Mouse (Mus musculus) lung, embryonic 14.5 days (tissue): Measurements from ENCODE around the gene Sec24b. TPM values are rescaled to one million over a fixed set of nuclear protein-coding genes. Genes with fewer than 3 reads are reported as not detected.

Experiments used
- ATAC-seq: fragments of 200-750 bp; cut with Nextera tagmentation; 2 replicates; pipeline ENCODE4 v1.8.0; 2017; ENCODE audit warnings: mild to moderate bottlenecking, moderate TSS enrichment, moderate library complexity; ENCODE audit not compliant: insufficient read depth
- DNase-seq: peaks from one replicate; pipeline ENCODE4 v3.0.0-alpha.2; 2015
- H3K27ac ChIP-seq: fragments of 300-500 bp; sonication (generic); 2 replicates; pipeline ENCODE4 v1.5.1; 2014; ENCODE audit warnings: low read depth, mild to moderate bottlenecking, moderate library complexity
- H3K27me3 ChIP-seq: fragments of 300-500 bp; sonication (generic); 2 replicates; pipeline ENCODE4 v1.6.1; 2014; ENCODE audit warnings: low read length, control low read depth; ENCODE audit not compliant: insufficient read depth
- H3K36me3 ChIP-seq: fragments of 300-500 bp; sonication (generic); 2 replicates; pipeline ENCODE4 v1.6.1; 2014; ENCODE audit warnings: control low read depth; ENCODE audit not compliant: insufficient read depth
- H3K4me1 ChIP-seq: fragments of 300-500 bp; sonication (generic); 2 replicates; pipeline ENCODE4 v1.6.1; 2014; ENCODE audit warnings: antibody characterized with exemption, control low read depth; ENCODE audit not compliant: insufficient read depth
- H3K4me2 ChIP-seq: fragments of 300-500 bp; sonication (generic); 2 replicates; pipeline ENCODE4 v1.6.1; 2014; ENCODE audit warnings: mild to moderate bottlenecking
- H3K4me3 ChIP-seq: fragments of 300-500 bp; sonication (generic); 2 replicates; pipeline ENCODE4 v1.5.1; 2014; ENCODE audit warnings: low read depth, low read length
- H3K9ac ChIP-seq: fragments of 300-500 bp; sonication (generic); 2 replicates; pipeline ENCODE4 v1.6.1; 2014
- H3K9me3 ChIP-seq: fragments of 300-500 bp; sonication (generic); 2 replicates; pipeline ENCODE4 v1.6.1; 2016; ENCODE audit warnings: low read depth, low read length, control low read depth
- CTCF ChIP-seq: IDR thresholded peaks from 2 replicates; pipeline ENCODE4 v1.5.1; 2016; ENCODE audit warnings: antibody characterized with exemption, low read depth
- WGBS: fragments of 180-500 bp; shearing (Covaris S2); extraction: QIAGEN DNeasy Blood & Tissue Kit; methylation state at CpG from one replicate; pipeline ENCODE4 v1.1.7; 2014; 5-methylcytosine and 5-hydroxymethylcytosine counted together
- polyA plus RNA-seq: library from polyadenylated mRNA; unstranded; fragments of >200 nt; fragmentation: Nextera tagmentation; extraction: Ambion mirVana; gene quantifications from 2 replicates; pipeline ENCODE4 v1.2.1, GENCODE M21; 2014

Gene Sec24b
- polyA plus RNA-seq, 1 experiment from 2014 or later = 46.3 TPM

DNA sequence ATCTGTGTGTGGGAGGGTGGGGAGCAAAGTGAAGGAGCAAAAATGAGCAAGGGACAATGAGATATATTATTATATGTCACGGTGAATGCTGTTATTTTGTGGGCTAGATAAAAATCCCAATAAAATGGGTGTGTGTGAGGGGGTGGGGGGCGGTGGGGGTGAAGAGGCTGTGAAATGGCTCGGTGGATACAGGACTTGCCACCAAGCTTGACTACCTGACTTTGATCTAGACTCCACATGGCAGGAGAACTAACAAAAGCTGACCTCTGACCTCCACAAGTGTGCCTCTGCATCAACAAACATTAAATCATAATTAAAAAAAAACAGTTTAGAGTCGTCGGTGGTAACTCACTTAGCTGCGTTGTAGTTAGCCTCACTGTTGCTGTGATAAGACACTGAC is 81.8 kb downstream of the Sec24b start:
- Histone ChIP-seq H3K4me3 (no peak overlapping the region), H3K9me3 (no peaks in the 10 kb centered on the region), H3K36me3 (peaks cover 23% of the 10 kb centered on the region), H3K4me1 (no peaks in the 10 kb centered on the region), H3K9ac (no peak overlapping the region), H3K4me2 (no peak overlapping the region), H3K27ac (no peak overlapping the region), H3K27me3 (no peaks in the 10 kb centered on the region)
- ATAC-seq = no peak
- TF ChIP-seq CTCF = no peak
- 21% methylated on average over 6 of the region's 6 CpGs for WGBS
- no peak for DNase-seq

DNA sequence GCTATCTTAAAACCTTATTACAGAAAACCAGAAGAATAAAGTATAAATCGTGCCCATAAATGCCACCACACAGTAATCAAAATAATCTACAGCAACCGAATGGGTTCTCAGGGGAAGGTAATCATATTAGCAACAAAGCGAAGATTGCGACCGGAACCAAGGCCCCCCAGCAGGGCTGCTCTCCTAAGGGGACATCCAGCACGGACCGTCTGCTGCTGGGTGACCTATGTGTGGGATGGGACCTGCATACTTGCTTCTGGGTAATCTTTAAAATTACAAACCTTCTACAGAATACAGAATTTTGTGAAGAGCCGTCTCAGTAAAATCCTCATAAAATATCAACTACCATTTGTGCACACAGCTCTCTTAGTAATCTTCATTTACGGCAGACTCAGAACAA is 82.6 kb downstream of the Sec24b start:
- no peaks in the 10 kb centered on the region for H3K27me3 ChIP-seq
- no peaks in the 10 kb centered on the region for H3K4me1 ChIP-seq
- no peak overlapping the region for H3K4me2 ChIP-seq
- 83% methylated on average over 9 of the region's 9 CpGs for WGBS
- no peak for TF ChIP-seq CTCF
- H3K4me3 ChIP-seq = no peak overlapping the region
- H3K9ac ChIP-seq = no peak overlapping the region
- DNase-seq (no peak), ATAC-seq (no peak)
- no peak overlapping the region for H3K27ac ChIP-seq
- peaks cover 16% of the 10 kb centered on the region for H3K36me3 ChIP-seq
- no peaks in the 10 kb centered on the region for H3K9me3 ChIP-seq

DNA sequence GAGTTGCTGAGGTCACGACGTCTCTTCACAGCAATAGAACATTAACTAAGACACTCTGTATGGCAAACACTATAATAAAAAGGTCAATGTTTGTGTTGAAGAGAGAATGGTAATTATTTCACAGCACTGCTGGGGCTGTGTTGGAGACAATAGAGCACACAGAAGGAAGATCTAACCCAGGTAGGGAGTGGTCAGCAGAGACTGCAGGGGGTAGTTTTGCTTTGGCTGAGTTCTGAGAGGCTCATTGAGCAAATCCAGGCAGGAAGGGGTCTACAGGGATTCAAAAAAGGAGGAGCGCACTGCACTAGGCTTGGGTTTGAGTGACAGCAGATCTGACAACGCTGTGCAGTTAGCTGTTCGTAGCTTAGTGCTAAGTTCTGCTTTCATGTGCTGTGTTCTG is 85.0 kb downstream of the Sec24b start:
- ATAC-seq (no peak), DNase-seq (no peak)
- WGBS = 78% methylated on average over 5 of the region's 5 CpGs
- H3K27me3 ChIP-seq = no peaks in the 10 kb centered on the region
- no peak overlapping the region for H3K9ac ChIP-seq
- H3K4me3 ChIP-seq = no peak overlapping the region
- H3K9me3 ChIP-seq = no peaks in the 10 kb centered on the region
- no peaks in the 10 kb centered on the region for H3K4me1 ChIP-seq
- H3K27ac ChIP-seq = no peak overlapping the region
- no peak overlapping the region for H3K4me2 ChIP-seq
- no peak for TF ChIP-seq CTCF
- no peaks in the 10 kb centered on the region for H3K36me3 ChIP-seq

DNA sequence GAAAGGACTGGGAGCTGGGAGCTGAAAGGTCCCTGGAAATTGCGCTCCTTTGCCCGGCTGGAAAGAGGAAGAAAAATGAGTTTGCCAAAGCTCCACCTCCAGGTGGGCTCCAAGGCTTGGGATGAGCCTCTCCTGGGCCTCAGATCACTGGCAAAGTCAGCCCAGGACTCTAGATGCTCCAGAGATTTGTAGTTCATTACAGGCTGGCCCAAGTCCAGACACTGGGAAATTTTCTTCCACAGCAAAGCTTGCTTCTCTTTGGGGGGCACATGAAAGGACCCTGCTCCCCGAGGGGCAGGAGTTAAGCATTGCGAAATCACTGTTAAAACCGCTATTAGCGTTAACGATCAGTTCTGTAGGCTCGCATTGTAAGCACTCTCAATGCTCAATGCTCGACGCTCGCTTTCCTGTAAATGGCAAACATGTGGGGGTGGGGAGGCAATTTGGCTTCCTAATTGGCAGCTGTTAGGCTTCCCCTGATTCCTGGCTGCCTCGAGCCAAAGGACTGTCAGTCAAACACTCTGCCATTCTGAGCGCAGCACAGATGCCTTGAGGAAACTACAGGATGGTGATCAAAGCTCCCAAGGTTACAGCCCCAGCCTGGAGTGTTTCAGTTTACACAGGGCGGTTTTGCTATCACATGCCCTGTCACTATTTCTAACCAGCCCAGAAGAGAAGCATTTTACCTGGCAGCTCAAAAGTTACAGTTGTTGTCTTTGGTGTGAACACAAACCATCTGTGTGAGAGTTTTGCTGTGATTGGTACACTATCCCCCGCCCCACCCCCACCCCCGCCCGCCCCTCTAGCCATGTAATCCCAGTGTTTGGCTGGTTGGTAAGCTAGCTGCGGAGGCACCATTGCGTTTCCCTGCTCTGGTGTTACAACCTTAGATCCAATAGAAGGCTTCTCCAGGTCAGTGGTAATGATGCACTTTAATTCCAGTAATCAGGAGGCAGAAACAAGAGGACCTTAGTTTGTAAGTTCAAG is 90.5 kb downstream of the Sec24b start:
- Histone ChIP-seq H3K4me2 (peak overlapping the region; percentile 99), H3K9ac (peak overlapping the region; percentile 46; the same call in 1 of the 2 replicates), H3K4me1 (peaks cover 10% of the 10 kb centered on the region; the same call in 1 of the 2 replicates), H3K4me3 (peak overlapping the region; percentile 63), H3K9me3 (no peaks in the 10 kb centered on the region), H3K27me3 (peaks cover 19% of the 10 kb centered on the region), H3K27ac (no peak overlapping the region), H3K36me3 (no peaks in the 10 kb centered on the region)
- DNase-seq (peak; percentile 73), ATAC-seq (peak; percentile 39; the same call in 1 of the 2 replicates)
- no peak for TF ChIP-seq CTCF
- 12% methylated on average over 19 of the region's 19 CpGs for WGBS

DNA sequence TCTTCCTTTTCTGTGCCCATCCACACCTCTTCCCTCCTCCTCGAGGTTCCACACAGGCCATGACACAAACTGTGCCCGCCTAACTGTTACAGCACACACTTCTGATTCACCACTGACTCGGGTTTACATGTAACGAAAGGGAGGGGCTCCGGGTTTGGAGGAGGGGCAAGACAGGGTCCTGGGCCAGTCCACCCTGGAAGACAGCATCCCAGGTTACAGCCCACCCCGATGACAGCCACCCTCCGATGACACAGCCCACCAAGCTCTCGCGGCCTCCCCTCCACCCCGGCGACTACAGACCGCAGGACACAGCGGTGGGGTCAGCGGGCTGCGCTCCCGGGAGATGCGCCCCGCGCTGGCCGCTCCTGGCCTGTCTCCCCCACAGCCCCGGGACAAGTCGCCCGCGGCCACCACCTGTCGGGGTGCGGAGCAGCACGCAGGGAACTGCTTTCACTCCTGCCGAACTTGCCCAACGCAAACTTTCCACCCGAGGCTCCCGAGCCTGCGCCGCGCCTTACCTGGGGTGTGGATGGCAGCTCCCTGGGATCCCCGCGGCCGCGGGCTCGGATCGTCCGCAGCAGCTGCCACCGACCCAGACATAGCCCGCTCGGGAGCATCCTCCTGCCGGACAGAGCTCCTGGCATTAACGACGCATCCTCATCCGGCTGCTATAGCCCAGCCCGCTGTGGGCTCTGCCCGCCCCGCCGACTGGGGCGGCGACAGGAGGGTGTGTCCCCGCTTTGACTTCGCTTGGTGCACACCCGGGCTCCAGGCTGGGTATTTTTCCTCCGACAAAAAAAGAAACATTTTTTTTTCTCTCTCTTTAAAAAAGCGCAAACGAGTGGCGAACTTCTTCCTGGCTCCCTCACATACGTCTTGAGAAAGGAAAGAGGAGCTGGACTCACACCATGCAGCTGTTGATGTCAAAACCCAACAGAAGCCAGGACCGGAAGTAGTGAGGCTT is 91.6 kb downstream of the Sec24b start, which contains the start of gene Mcub:
Gene Mcub, minus strand, starts transcription at position 775 of the 964 bp plus-strand sequence.
- no peaks in the 10 kb centered on the region for H3K36me3 ChIP-seq
- ATAC-seq = peak; percentile 89
- H3K9ac ChIP-seq = peak within 1 kb of the TSS; percentile 46
- no peaks in the 10 kb centered on the region for H3K9me3 ChIP-seq
- TF ChIP-seq CTCF = no peak
- under 1% methylated on average over 63 of the region's 63 CpGs for WGBS
- peaks cover 10% of the 10 kb centered on the region; the same call in 1 of the 2 replicates for H3K4me1 ChIP-seq
- peak within 1 kb of the TSS; percentile 99 for H3K4me2 ChIP-seq
- no peak within 1 kb of the TSS for H3K27ac ChIP-seq
- peak within 1 kb of the TSS; percentile 63 for H3K4me3 ChIP-seq
- peak; percentile 74 for DNase-seq
- peaks cover 19% of the 10 kb centered on the region for H3K27me3 ChIP-seq

DNA sequence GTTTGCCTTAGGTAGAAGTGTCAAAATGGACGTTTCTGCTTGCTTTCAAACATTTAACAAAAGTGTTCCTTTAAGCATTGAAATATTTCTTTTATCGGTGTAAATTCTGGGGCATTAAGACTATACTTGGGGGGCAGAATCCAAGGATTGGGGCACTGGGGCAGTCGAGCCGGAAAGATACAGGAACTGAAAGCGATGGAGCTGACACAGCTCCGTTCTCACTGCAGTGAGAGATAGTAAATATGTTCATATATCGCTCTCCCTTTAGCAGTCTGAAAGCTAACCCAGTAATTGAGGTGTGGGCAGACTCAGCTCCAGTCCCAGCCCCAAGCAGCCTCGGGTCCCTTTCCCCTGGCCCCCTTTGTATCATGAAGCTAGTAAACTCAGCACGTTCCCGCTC is 92.3 kb downstream of the Sec24b start:
- Histone ChIP-seq H3K27me3 (peaks cover 19% of the 10 kb centered on the region), H3K36me3 (no peaks in the 10 kb centered on the region), H3K4me2 (peak overlapping the region; percentile 99), H3K9me3 (no peaks in the 10 kb centered on the region), H3K4me3 (peak overlapping the region; percentile 63), H3K9ac (peak overlapping the region; percentile 46; the same call in 1 of the 2 replicates), H3K27ac (no peak overlapping the region), H3K4me1 (peaks cover 10% of the 10 kb centered on the region; the same call in 1 of the 2 replicates)
- no peak for TF ChIP-seq CTCF
- 31% methylated on average over 10 of the region's 10 CpGs for WGBS
- ATAC-seq (no peak), DNase-seq (no peak)
